Mouse (Mus musculus): ENCODE data around the gene Sema4g.

Gene Sema4g

GRCm38 (mm10) chr19:45003740-45004516, 15.0 kb downstream of the Sema4g start:
- no peak for DNase-seq (ENCODE audit: extremely low spot score, low read depth, low spot score)

DNA sequence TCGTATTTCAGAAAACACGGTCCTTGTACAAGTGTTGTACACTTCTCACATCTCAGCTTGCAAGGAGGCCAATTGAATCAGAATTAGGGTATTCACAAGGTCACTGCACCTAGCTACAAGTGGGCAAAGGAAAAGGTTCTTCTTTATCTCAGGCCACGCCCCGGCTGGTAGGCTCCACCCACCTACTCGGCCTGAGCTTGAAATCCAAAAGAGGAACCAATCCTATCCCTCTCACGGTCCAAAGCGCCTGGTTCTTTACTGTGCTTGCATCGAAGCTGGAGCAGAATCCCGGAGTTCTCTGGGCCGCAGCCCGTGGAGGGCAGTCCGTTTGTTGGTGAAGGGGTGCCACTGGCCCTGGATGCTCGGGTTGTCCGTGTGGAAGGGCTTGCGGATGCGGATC, 16.5 kb downstream of the Sema4g start, which contains the start of gene Twnk:
TSS of gene Twnk (plus strand) at position 220 of the 400 bp plus-strand sequence.
- no peak for DNase-seq (ENCODE audit: extremely low spot score, low read depth, low spot score)

DNA sequence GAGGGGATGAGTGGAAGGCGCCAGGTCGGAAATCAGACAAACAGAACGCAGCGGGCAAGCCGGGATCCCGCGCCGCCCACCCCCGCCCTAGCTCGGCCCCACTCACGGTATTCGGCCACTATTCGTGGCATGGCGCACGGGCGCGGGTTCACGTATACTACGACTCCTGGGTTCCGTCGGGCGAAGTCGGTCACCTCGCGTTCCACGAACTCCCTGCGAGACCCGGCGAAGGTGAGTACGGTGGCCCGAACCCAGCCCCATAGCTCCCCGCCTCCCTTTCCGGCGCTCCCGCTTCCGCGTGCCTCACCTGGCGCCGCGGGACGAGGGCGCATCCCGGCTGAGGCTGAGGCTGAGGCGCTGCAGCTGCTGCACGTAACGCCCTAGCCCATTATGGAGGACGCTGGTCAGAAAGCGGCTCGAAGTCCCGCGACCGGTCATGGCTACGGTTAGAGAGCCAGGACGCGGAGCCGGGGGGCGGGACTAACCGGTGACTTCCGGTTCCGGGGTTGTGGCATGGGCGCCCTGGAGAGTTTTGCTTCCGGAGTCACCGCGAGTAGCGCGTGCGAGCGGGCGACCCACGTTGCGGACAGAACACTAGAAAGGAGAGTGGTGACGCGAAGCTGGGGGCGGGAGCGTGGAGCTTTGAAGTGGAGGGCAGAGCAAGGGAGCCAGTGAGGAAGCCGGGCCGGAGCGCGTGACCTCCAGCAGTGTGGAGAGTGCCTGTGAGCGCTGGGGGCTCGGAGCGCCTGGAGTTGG, 17.2 kb downstream of the Sema4g start, which contains the start of gene Mrpl43:
TSS of gene Mrpl43 (minus strand) at position 486 of the 756 bp plus-strand sequence.
- no peak for DNase-seq (ENCODE audit: extremely low spot score, low read depth, low spot score)

DNA sequence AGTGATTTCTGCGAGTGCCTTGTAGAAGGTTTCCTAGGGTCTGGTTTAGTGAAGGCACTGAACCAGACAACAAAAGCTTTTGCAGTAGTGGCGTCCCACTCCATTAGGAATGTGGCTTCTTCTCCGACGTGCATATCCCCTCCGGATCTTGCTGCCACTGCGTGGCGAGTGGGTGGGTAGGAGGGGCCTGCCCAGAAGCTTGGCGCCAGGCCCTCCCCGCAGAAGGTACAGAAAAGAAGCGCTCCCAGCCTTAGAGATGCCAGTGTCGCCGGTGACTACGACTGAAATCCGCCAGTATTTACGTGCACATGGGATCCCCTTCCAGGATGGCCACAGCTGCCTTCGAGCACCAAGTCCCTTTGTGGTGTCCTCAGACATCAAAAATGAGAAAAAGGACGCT, 18.1 kb downstream of the Sema4g start:
- no peak for DNase-seq (ENCODE audit: extremely low spot score, low read depth, low spot score)

DNA sequence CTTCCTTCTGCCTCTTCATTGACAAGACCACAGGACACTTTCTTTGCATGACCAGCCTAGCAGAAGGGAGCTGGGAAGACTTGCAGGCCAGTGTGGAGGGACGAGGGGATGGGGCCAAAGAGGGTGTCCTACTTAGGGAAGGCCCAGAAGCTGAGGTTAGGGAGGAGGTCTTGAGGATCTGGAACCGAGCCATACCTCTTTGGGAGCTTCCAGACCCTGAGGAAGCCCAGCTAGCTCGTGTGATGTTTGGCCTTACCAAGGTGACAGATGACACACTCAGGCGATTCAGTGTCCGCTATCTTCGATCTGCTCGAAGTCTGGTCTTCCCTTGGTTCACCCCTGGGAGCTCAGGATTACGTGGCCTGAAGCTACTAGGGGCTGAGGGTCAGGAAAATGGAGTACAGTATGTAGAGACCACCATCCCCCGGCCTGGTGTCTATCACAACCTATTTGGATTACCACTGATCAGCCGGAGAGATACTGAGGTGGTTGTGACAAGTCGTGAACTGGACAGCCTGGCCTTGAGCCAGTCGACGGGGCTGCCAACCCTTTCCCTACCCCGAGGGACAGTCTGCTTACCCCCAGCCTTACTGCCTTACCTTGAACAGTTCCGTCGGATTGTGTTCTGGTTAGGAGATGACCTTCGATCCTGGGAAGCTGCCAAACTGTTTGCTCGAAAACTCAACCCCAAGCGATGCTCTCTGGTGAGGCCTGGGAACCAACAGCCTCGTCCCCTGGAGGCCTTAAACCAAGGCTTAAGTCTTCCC, 18.7 kb downstream of the Sema4g start:
- no peak for DNase-seq (ENCODE audit: extremely low spot score, low read depth, low spot score)

- DNase-seq (ENCODE audit: extremely low spot score, low read depth, low spot score): no peak
Observed at GRCm38 (mm10) chr19:45010646-45011045, 21.7 kb downstream of the Sema4g start.

GRCm38 (mm10) chr19:45012219-45012618, 23.3 kb downstream of the Sema4g start:
- DNase-seq (ENCODE audit: extremely low spot score, low read depth, low spot score): no peak

DNA sequence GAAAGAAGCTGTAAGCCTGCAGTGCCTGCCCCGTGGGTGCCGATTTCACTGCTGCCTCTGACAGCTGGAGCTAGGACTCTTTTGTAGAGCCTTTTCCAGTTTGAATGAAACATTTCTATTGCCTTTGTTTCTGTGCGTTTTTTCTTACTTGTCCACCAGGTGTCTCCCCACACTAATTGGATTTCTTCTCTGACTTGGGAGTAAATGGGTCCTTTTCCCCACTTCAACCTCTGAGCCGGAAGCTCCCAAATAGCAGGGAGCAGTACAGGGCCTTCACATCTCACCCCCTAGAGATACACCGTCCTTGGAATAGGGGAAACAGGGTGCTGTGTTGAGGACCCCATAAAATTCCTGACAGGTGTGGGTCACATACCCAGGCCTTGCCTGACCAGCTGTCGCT, 23.7 kb downstream of the Sema4g start:
- DNase-seq (ENCODE audit: extremely low spot score, low read depth, low spot score): no peak

DNA sequence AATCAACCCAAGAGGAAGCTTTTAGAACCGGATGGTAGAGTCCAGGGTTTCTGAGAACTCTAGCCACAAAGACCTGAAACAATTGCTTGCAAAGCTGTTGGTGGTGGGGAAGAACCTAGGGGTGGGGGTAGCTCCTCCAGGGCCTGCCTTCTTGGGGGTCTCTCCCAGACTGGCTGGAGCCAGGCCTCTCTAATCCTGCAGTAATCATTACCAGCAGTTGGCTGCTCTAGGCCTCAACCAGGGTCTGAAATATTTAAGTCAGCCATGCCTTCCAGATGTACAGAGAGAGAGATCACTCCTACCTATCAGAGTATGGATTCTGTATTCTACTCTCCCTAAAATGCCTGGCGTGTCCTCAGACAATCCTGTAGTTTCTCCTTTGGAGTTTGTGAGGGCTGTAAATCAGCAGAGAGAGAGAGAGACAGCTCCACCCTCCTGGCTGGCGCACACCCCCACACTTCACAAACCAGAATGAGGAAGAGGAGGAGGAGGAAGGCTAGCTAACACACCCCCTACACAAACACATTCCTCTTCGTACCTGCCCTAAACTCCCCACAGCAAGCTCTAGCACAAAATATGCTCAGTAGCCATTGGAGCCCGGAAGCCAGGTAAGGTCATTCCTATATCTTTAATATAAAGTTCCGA, 24.8 kb downstream of the Sema4g start:
- no peak for DNase-seq (ENCODE audit: extremely low spot score, low read depth, low spot score)

DNA sequence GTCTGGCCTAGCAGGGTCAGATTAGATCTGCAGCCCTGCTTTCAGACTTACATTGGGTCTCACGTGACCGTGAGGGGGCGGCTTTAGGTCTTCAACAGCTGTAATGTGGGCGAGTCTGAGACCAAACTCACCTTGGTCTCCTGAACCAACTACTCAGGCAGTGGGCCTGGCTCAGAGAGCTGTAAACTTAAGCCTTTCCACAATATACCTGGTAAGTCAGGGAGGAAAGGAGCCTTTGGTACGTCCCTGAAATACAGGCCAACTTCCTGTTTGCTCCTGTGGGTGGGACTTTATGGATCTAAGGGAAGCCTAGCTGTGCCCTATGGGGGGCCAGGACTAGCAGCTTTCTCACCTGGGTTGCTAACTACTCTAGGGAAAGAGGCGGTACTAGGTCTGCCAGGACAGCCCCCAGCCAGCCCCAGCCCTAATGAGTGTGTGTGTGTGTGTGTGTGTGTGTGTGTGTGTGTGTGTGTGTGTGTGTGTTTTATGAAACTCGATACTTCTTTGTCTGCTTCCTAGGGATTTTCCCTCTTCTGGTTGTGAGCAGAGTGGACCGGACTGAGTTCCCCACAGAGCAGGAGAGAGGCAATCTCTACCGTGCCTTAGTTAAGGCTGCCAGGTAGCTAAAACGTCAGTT, 25.6 kb downstream of the Sema4g start, which contains the start of gene Lzts2:
TSS of gene Lzts2 (plus strand) at position 80 of the 637 bp plus-strand sequence.
- DNase-seq (ENCODE audit: extremely low spot score, low read depth, low spot score): no peak

GRCm38 (mm10) chr19:45014981-45015402, 26.1 kb downstream of the Sema4g start:
- no peak for DNase-seq (ENCODE audit: extremely low spot score, low read depth, low spot score)

- no peak for DNase-seq (ENCODE audit: extremely low spot score, low read depth, low spot score)
Observed at GRCm38 (mm10) chr19:45015518-45016281, 26.8 kb downstream of the Sema4g start.

- DNase-seq (ENCODE audit: extremely low spot score, low read depth, low spot score): no peak
Observed at GRCm38 (mm10) chr19:45016341-45017215, 27.7 kb downstream of the Sema4g start.

DNA sequence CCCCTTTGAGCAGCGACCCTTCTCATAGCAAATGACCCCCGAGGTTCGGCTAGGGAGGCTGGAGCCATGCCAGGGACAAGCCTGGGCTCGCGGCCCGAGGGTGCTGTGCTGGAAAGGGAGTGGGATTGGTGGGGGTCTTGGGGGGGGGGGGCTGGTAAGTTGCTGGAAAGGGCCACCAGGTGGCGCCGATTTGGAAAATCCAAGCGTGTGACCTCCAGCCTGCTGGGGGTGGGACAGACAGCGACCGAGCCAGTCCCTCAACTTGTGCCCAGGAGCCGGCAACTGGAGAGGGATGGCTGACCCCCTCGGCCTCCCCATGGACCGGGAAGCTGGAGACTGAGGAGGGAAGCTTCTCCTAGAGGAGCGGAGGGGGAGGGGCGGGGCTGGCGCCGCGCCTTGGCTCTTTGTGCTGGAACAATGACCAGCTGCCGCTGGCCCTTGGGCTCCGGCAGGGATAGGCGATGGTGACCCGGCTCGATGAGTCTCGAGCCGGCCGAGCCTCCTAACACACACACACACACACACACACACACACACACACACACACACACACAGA, 28.4 kb downstream of the Sema4g start:
- no peak for DNase-seq (ENCODE audit: extremely low spot score, low read depth, low spot score)

DNA sequence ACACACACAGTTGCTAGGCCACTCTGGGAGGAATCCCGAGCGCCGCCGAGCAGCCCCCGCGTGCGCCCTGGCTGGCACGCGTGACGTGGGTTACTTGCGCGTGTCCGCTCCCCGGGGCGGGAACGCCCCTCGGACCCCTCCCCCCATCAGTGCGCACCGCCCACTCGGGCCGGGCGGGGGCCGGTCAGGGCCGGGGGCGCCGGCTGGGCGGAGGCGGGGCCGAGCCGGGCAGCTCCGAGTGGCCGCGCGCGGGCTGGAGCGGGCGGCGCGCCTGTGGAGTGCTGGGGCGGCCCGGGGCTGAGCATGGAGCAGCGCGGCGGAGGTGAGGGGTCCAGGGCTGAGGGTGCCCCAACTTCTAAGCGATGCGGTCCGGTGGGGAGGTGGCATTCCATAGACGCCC, 29.0 kb downstream of the Sema4g start:
- DNase-seq (ENCODE audit: extremely low spot score, low read depth, low spot score): no peak

- no peak for DNase-seq (ENCODE audit: extremely low spot score, low read depth, low spot score)
Observed at GRCm38 (mm10) chr19:45018351-45018831, 29.5 kb downstream of the Sema4g start.

GRCm38 (mm10) chr19:45020348-45020747, 31.4 kb downstream of the Sema4g start:
- no peak for DNase-seq (ENCODE audit: extremely low spot score, low read depth, low spot score)

GRCm38 (mm10) chr19:45021362-45021761, 32.5 kb downstream of the Sema4g start:
- DNase-seq (ENCODE audit: extremely low spot score, low read depth, low spot score): no peak
